Mouse (Mus musculus) liver, embryonic 14.5 days (tissue): Measurements from ENCODE around the gene Map3k11. TPM values are rescaled to one million over a fixed set of nuclear protein-coding genes. Genes with fewer than 3 reads are reported as not detected.
A peak's percentile ranks its signal among the peaks of the same experiment; 100 is the strongest.

Experiments
- ATAC-seq: fragments of 200-750 bp; cut with Nextera tagmentation; 2 replicates; pipeline ENCODE4 v1.8.0; 2017; ENCODE audit warnings: moderate number of reproducible peaks, mild to moderate bottlenecking, moderate library complexity; ENCODE audit not compliant: insufficient read depth
- DNase-seq, 3 experiments: peaks; one replicate each; pipeline ENCODE4 v3.0.0-alpha.2; 2012 to 2013; ENCODE audit warnings: low read depth in 3 of 3, low spot score in 3 of 3
- H3K27ac ChIP-seq: fragments of 300-500 bp; sonication (generic); 2 replicates; pipeline ENCODE4 v1.5.1; 2014; ENCODE audit warnings: moderate library complexity, mild to moderate bottlenecking, control low read depth, inconsistent platforms
- H3K27me3 ChIP-seq: fragments of 300-500 bp; sonication (generic); 2 replicates; pipeline ENCODE4 v1.6.1; 2014; ENCODE audit warnings: mild to moderate bottlenecking, low read length, moderate library complexity; ENCODE audit not compliant: control insufficient read depth, insufficient read depth
- H3K36me3 ChIP-seq: fragments of 300-500 bp; sonication (generic); replicated peaks from 2 replicates; pipeline ENCODE4 v1.6.1; 2014; ENCODE audit warnings: low read depth; ENCODE audit not compliant: control insufficient read depth, insufficient read depth
- H3K4me1 ChIP-seq, 2 experiments: fragments of 200-500 bp in 1 of 2; fragments of 300-500 bp in 1 of 2; sonication (generic) in 1 of 2; replicated peaks; 2 replicates each; pipeline ENCODE4 v1.6.1; 2012 to 2014; ENCODE audit warnings: antibody characterized with exemption in 1 of 2, inconsistent platforms in 1 of 2, low read length in 1 of 2; ENCODE audit not compliant: control insufficient read depth in 2 of 2, insufficient read depth in 2 of 2
- H3K4me2 ChIP-seq: fragments of 300-500 bp; sonication (generic); 2 replicates; pipeline ENCODE4 v1.6.1; 2014; ENCODE audit warnings: low read depth, mild to moderate bottlenecking, control low read depth, moderate library complexity
- H3K4me3 ChIP-seq, 2 experiments: fragments of 200-500 bp in 1 of 2; fragments of 300-500 bp in 1 of 2; sonication (generic) in 1 of 2; 2 replicates each; pipeline ENCODE4 v1.5.1; 2012 to 2014; ENCODE audit warnings: low read depth in 2 of 2, low read length in 2 of 2, mild to moderate bottlenecking in 2 of 2, control low read depth in 1 of 2, inconsistent platforms in 1 of 2, moderate library complexity in 1 of 2; ENCODE audit not compliant: insufficient read depth in 1 of 2
- H3K9ac ChIP-seq: fragments of 300-500 bp; sonication (generic); replicated peaks from 2 replicates; pipeline ENCODE4 v1.6.1; 2014; ENCODE audit warnings: mild to moderate bottlenecking, control low read depth, moderate library complexity
- H3K9me3 ChIP-seq: fragments of 300-500 bp; sonication (generic); 2 replicates; pipeline ENCODE4 v1.6.1; 2016; ENCODE audit warnings: low read length, mixed read lengths; ENCODE audit not compliant: control insufficient read depth
- CTCF ChIP-seq: IDR thresholded peaks from 2 replicates; pipeline ENCODE4 v1.5.1; 2016; ENCODE audit warnings: antibody characterized with exemption, low read depth, control low read depth
- EP300 ChIP-seq: IDR thresholded peaks from 2 replicates; pipeline ENCODE4 v1.6.1; 2016; ENCODE audit warnings: antibody characterized with exemption, low read depth
- WGBS: fragments of 180-500 bp; shearing (Covaris S2); extraction: QIAGEN DNeasy Blood & Tissue Kit; methylation state at CpG from one replicate; pipeline ENCODE4 v1.1.7; 2014; ENCODE audit not compliant: insufficient replicate concordance; 5-methylcytosine and 5-hydroxymethylcytosine counted together
- polyA plus RNA-seq, 2 experiments: library from polyadenylated mRNA; depleted of rRNA in 1 of 2; stranded (reverse) in 1 of 2; unstranded in 1 of 2; fragments of >200 nt; fragmentation: Nextera tagmentation in 1 of 2; extraction: Ambion mirVana in 1 of 2; gene quantifications; 2 replicates each; pipeline versions ENCODE4 v1.2.1 to v1.2.3; 2012 to 2014

Gene Map3k11
- polyA plus RNA-seq, 2 experiments, result 9.1 to 13.7 TPM

DNA sequence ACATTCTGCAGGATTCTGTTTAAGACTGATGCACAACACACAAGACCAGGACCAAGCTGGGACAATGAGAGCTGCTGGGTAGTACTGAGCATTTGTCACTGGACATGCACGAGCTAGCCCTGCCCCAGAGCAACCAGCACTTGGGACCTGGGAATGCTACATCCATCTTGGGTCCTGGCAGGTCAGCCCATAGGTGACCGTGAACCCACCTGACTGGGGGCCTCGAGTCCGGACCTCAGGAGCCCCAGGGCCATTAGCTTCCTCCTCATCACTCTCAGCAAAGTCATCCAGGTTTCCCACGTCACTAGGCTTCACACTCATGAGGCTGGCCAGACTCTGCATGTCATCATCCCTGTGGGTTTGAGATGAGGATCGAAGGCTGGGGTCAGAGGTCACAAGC lies 32.7 kb downstream of the Map3k11 start:
- peaks cover 84% of the 10 kb centered on the region for H3K36me3 ChIP-seq
- no peaks in the 10 kb centered on the region for H3K27me3 ChIP-seq
- TF ChIP-seq EP300 (no peak), CTCF (no peak)
- ATAC-seq, result no peak
- H3K4me3 ChIP-seq, result no peak overlapping the region
- no peak for DNase-seq
- 93% methylated on average over 6 of the region's 6 CpGs for WGBS
- H3K4me2 ChIP-seq, result 0 out of 2 replicates have a peak overlapping the region, but pooled peaks have one; percentile 95
- H3K4me1 ChIP-seq, result peaks cover 17 to 31% of the 10 kb centered on the region in 2 experiments
- 0 out of 2 replicates have a peak overlapping the region, but pooled peaks have one; percentile 2 for H3K9ac ChIP-seq
- no peaks in the 10 kb centered on the region for H3K9me3 ChIP-seq
- H3K27ac ChIP-seq, result no peak overlapping the region

DNA sequence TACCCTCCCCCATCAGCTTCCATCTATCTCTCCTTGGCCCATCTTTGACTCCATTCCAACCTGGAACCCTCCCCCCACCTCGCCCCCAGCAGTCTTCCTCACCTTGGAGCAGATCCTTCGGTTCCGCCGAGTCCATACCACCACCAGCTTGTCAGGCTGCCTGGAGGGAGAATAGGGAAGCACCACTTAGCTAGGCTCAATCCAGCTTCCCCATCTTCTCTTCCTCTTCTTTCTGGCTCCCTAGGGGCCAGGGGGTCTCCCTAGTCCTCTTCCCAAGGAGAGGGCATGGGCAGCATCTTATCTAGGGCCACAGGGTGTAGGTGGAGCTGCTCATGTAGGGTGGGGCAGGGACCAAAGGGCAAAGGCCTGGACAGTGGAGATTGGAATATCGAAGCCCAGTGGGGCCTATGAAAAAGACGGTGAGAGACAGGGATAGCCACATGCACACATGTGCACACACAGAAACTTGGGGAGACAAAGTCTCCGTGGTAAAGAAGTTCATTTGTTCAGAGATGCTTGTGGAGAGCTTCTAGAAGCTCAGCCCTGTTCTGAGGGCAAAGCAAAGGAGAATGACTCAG lies 34.4 kb downstream of the Map3k11 start:
- WGBS, result 36% methylated on average over 7 of the region's 7 CpGs
- peak overlapping the region; percentile 98 for H3K27ac ChIP-seq
- DNase-seq, result peak; percentile 75 to 79 (median 78)
- H3K9me3 ChIP-seq, result no peaks in the 10 kb centered on the region
- peak overlapping the region; percentile 96 for H3K9ac ChIP-seq
- peak; percentile 69 for ATAC-seq
- H3K4me1 ChIP-seq, result peaks cover 17 to 38% of the 10 kb centered on the region in 2 experiments
- TF ChIP-seq EP300 (peak; percentile 90), CTCF (no peak)
- peak overlapping the region; percentile 95 for H3K4me2 ChIP-seq
- peak overlapping the region; percentile 62 to 74 for H3K4me3 ChIP-seq
- H3K27me3 ChIP-seq, result no peaks in the 10 kb centered on the region
- H3K36me3 ChIP-seq, result peaks cover 68% of the 10 kb centered on the region

DNA sequence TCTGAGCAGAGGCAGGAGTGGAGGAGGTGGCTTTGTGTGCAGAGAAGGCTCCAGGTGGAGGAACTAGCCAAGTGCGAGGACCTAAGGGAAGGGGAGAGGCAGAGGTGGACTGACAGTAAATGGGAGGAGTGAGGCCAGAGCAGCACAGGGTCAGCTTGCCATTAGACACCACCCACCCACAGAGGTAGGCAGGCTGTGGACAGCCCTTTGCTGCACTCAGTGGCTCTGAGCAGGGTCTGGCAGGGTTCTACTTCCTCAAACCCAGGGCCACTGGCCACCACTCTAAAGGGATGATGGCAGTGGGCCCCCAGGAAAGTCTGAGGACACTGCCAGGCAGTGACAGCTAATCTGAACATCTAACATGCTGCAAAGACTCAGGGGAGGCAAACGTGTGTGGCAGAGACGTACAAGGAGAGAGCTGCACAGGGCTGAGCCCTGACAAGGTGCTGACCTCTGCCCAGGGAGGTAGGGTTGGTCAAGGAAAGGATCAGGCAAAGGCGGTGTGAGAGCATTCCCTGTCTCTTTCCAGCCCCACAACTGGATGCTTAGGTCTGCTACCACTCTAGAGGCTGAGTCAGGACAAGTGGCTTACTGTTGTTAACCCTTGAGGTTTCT lies 35.5 kb downstream of the Map3k11 start:
- Histone ChIP-seq H3K9me3 (no peaks in the 10 kb centered on the region), H3K36me3 (peaks cover 57% of the 10 kb centered on the region), H3K9ac (peak overlapping the region; percentile 96), H3K27ac (peak overlapping the region; percentile 98), H3K4me3 (peak overlapping the region; percentile 74 to 96), H3K4me2 (peak overlapping the region; percentile 95), H3K4me1 (peaks cover 25 to 44% of the 10 kb centered on the region in 2 experiments), H3K27me3 (no peaks in the 10 kb centered on the region)
- 17% methylated on average over 4 of the region's 4 CpGs for WGBS
- DNase-seq (no peak), ATAC-seq (no peak)
- TF ChIP-seq CTCF (no peak), EP300 (no peak)

DNA sequence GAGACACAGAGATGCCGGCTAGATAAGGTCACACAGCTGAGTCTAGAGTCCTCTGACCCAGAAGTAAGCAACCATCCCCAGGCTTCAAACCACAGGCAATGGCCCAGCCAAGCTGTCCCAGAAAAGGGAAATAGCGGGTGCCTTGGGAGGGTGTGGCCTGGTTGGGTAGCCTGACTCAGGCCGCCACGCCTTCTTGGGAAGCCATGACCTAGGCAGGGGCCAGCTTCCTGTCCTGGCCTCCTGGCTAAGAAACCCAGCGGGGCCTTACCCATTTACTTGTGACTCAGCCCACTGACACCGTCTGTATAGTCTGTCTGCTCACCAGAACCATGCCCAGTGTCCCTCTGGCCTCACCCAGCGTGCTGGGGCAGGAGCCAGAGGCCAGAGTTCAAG lies 36.0 kb downstream of the Map3k11 start:
- Histone ChIP-seq H3K9ac (peak overlapping the region; percentile 96), H3K36me3 (peaks cover 52% of the 10 kb centered on the region), H3K9me3 (no peaks in the 10 kb centered on the region), H3K4me3 (peak overlapping the region; percentile 74 to 96), H3K27ac (peak overlapping the region; percentile 98), H3K27me3 (no peaks in the 10 kb centered on the region), H3K4me1 (peaks cover 25 to 44% of the 10 kb centered on the region in 2 experiments), H3K4me2 (peak overlapping the region; percentile 95)
- DNase-seq, result peak; percentile 77 to 85 (median 78)
- WGBS, result 11% methylated on average over 7 of the region's 7 CpGs
- TF ChIP-seq EP300 (0 out of 2 replicates have a peak, but pooled peaks have one; percentile 19), CTCF (no peak)
- ATAC-seq, result peak; percentile 58

DNA sequence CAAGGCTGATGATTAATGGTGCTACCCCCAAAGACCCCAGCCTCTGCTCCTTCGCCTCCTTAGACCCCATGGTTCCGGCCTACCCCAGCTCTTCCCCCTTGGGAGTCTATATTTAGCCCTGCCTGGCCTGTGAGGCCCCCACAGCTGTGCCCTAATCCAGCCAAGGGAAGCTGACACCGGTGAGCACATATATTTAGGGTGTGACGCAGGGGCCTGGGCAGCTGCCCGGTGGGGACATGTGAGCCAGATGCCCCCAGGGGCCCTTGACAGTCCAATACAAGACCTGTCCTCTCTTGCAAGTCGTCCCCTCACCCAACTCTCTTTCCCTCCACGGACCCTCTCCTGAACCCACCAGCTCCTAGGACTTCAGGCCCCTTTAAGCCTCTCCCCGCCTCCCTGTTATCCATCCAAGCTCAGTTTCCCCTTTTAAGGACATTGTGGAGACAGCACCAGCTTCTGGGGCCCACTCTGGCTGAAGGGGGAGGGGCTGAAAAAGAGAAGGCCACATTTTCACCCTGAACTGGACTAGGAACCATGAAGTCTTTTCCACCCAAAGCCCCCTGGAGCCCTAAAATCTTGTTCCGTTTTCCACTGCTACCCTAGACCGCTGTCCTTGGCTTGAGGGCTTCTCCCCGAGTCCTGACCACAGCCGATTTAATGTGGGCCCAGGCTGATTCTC lies 36.6 kb downstream of the Map3k11 start:
- H3K27me3 ChIP-seq, result no peaks in the 10 kb centered on the region
- H3K27ac ChIP-seq, result peak overlapping the region; percentile 98
- peak; percentile 9; the same call in 1 of the 2 replicates for ATAC-seq
- TF ChIP-seq CTCF (no peak), EP300 (no peak)
- no peaks in the 10 kb centered on the region for H3K9me3 ChIP-seq
- H3K9ac ChIP-seq, result peak overlapping the region; percentile 96
- peak overlapping the region; percentile 74 to 96 for H3K4me3 ChIP-seq
- peaks cover 45% of the 10 kb centered on the region for H3K36me3 ChIP-seq
- no peak for DNase-seq
- peaks cover 30 to 49% of the 10 kb centered on the region in 2 experiments for H3K4me1 ChIP-seq
- peak overlapping the region; percentile 95 for H3K4me2 ChIP-seq
- 11% methylated on average over 12 of the region's 12 CpGs for WGBS
